Mouse (Mus musculus) ZHBTc4 (cell line): ENCODE measurements around the gene Rrbp1.

Experiments
- DNase-seq: peaks from one replicate; pipeline ENCODE4 v3.0.0-alpha.2; 2011; ENCODE audit warnings: low read depth, low spot score

Gene Rrbp1

GRCm38 (mm10) chr2:144006686-144007085 is 4.4 kb downstream of the Rrbp1 start:
- no peak for DNase-seq

DNA sequence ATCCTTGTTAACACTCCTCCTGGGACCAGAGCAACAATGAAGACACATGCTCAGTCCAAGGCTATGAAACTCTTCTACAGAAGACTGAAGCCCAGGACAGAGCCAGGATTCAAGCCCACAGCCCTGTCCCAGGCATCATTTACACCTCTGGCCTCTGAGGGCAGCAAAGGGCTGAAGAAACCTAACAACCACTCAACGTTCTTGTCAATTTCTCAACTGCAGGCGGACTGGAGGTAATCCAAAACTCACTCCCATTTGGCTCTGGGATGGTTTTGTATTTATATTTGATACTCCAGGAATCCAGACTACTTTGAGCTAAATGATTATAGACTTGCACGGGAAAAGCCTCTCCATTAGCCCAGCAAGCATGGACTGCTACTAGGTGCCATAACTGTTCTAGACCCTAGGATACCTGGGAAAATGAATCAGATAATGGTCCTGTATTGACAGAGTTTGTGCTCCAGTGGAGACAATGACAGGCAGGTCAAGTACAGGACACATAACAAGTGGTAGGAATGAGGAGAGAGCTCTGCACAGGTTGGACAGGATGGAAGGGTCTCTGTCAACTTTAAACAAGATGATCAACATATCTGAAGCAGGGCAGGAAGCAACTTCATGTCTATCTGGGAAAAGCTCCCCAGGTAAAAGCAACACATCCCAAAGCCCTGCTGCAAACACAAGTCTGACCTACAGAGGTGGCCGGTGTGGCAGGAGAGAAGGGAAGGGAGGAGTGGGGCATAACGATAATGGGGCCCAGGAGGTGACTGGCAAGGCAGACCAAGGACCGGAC is 5.7 kb downstream of the Rrbp1 start:
- DNase-seq = no peak

- DNase-seq = no peak
Observed at GRCm38 (mm10) chr2:144003544-144003943, 7.5 kb downstream of the Rrbp1 start.

- no peak for DNase-seq
Observed at GRCm38 (mm10) chr2:144002229-144002984, 8.7 kb downstream of the Rrbp1 start.

GRCm38 (mm10) chr2:143992977-143993376 is 18.1 kb downstream of the Rrbp1 start:
- DNase-seq = no peak

GRCm38 (mm10) chr2:143991964-143992672 is 18.9 kb downstream of the Rrbp1 start:
- DNase-seq = no peak

DNA sequence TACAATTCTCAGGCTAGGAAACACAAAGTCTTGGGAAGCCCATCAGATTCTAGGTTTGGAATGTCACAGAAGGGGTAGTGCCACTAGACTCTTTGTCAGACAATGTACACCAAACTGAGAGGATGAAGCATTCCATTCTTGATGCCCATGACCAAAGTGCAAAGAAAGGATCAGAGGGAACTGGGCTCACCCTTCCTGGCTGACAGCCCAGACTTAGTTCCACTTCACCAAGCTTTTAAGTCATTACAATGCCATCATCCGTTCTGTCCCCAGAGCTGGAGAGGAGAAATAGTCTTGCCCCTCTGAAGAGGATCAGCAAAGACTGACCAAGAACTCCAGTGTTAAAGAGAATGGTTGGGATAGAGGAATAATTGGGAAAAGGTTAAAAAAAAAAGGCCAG is 20.1 kb downstream of the Rrbp1 start:
- no peak for DNase-seq

GRCm38 (mm10) chr2:143988016-143988415 is 23.0 kb downstream of the Rrbp1 start:
- DNase-seq = no peak

GRCm38 (mm10) chr2:143987485-143987884 is 23.6 kb downstream of the Rrbp1 start:
- no peak for DNase-seq

- DNase-seq = no peak
Observed at GRCm38 (mm10) chr2:143983482-143983881, 27.6 kb downstream of the Rrbp1 start.

- no peak for DNase-seq
Observed at GRCm38 (mm10) chr2:143982901-143983300, 28.2 kb downstream of the Rrbp1 start.

DNA sequence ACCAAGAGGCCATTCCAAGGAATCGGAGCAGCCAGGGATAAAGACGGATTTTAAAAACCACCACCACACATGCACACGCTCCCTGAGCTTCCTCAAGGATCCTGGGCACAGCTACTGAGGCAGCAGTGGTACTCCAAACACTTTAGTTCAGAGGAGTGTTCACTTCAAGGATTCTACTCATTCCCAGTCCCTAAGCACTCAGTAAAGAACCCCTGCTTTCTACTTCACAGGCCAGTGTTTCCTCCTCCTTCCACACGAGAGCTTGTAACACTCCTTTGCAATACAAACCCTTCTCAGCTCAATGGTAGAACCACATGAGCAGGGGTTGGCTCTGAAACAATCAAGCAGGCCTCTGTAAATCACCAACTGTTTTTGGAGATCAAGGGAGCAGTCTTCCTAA is 28.9 kb downstream of the Rrbp1 start:
- DNase-seq = no peak

GRCm38 (mm10) chr2:143980781-143981398 is 30.2 kb downstream of the Rrbp1 start:
- peak; percentile 79 for DNase-seq

GRCm38 (mm10) chr2:143978444-143979147 is 32.5 kb downstream of the Rrbp1 start:
- DNase-seq = no peak

GRCm38 (mm10) chr2:143975146-143975649 is 35.9 kb downstream of the Rrbp1 start:
- no peak for DNase-seq

- no peak for DNase-seq
Observed at GRCm38 (mm10) chr2:143973161-143973560, 37.9 kb downstream of the Rrbp1 start.

DNA sequence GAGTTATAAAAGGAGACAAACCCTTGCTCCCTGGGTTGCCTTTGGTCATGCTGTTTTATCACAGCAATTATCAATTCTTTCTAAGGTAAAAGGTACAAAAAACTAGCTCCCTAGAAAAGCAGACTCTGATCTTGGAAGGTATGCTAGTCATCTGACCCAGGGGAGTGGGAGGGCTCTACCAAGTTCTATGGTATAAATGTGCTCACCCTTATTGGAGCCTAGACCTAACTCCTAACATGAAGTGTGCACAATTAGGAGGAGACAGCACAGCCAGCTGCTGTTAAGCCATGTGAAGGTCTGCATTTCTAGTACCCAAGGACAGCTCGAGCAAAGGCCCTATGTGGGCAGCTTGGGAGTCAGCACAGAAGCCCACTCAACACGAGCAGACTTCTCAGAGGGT is 39.2 kb downstream of the Rrbp1 start:
- DNase-seq = no peak

DNA sequence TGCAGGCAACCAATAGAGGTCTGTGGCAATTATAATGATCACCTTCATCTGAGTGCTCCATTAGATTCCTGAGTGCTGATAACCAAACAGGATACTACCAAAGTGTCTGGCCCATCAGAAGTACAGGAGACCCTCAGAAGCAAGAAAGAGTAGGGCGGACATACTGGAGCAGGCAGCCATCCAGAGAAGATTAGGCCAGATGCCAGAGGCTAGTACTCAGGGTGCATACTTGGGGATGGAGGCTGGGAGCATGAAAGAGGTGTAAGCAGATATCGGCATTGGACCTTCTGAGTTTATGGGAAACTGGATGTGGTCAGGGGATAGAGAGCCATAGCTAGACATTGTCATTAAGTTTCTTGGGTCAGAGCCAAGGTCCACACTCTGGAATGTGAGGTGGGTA is 40.2 kb downstream of the Rrbp1 start:
- DNase-seq = no peak

- DNase-seq = no peak
Observed at GRCm38 (mm10) chr2:143969260-143969659, 41.8 kb downstream of the Rrbp1 start.

- peak; percentile 34 for DNase-seq
Observed at GRCm38 (mm10) chr2:143963318-143963717, 47.7 kb downstream of the Rrbp1 start.

GRCm38 (mm10) chr2:143962192-143962591 is 48.9 kb downstream of the Rrbp1 start:
- no peak for DNase-seq
